Mouse (Mus musculus): Measurements from ENCODE around the gene Muc20. TPM values are rescaled to one million over a fixed set of nuclear protein-coding genes. Genes with fewer than 3 reads are reported as not detected.

The Muc20 gene
- polyA plus RNA-seq (2014; fragmentation: Nextera tagmentation; extraction: Ambion mirVana) = not detected in 2 replicates

DNA sequence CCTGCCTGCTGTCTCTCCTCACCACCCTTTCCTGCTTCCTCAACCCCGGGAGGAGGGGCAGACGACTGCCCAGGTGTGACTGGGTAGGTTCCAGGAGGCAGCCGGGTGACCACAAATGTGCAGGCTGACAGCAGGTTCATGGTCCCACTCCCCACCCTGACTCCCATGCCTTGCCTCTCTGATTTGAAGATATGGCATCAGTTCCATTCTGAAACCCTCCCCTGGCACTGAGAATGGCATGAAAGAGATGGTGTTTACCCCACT is at the start of gene Muc20:
TSS of gene Muc20 (minus strand) at position 10 of the 264 bp plus-strand sequence.
- no peaks in the 10 kb centered on the region for H3K9me3 ChIP-seq (ENCODE audit: control insufficient read depth, low read length)
- H3K27me3 ChIP-seq (ENCODE audit: control insufficient read depth, insufficient read depth, low read length) = no peaks in the 10 kb centered on the region
- H3K9ac ChIP-seq (replicated peaks; ENCODE audit: low read length) = no peak within 1 kb of the TSS
- ATAC-seq (ENCODE audit: low FRiP score, low TSS enrichment) = no peak
- no peak within 1 kb of the TSS for H3K4me3 ChIP-seq (replicated peaks; ENCODE audit: low read depth, low read length)
- H3K4me1 ChIP-seq (ENCODE audit: control insufficient read depth, insufficient read depth, low read length) = no peaks in the 10 kb centered on the region
- no peak for DNase-seq
- no peaks in the 10 kb centered on the region for H3K36me3 ChIP-seq (ENCODE audit: control insufficient read depth, insufficient read depth, low read length)
- 84% methylated on average over 3 of the region's 3 CpGs for WGBS
- H3K4me2 ChIP-seq (ENCODE audit: low read length) = no peak within 1 kb of the TSS
- H3K27ac ChIP-seq (replicated peaks; ENCODE audit: low read depth, low read length) = no peak within 1 kb of the TSS

DNA sequence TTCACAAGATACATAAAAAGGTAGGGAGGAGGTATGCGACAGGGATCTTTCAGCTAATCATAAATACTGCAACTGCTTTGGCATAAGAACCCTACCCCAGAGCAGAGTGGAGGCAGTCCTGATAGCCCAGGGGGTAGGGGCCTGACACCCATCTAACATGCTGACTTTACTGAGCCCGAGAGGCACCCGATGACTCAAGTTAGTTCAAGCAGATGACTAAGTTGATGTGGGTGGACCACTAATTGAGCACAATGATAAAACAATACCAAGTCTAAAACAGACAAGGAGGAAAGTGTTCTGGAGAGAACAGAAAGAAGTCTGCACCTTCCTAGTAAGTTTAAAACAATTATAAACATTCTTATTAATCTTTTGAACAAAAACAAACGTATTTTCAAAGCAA is 34.3 kb upstream of the Muc20 start:
- peaks cover 76% of the 10 kb centered on the region for H3K36me3 ChIP-seq (ENCODE audit: control insufficient read depth, insufficient read depth, low read length)

DNA sequence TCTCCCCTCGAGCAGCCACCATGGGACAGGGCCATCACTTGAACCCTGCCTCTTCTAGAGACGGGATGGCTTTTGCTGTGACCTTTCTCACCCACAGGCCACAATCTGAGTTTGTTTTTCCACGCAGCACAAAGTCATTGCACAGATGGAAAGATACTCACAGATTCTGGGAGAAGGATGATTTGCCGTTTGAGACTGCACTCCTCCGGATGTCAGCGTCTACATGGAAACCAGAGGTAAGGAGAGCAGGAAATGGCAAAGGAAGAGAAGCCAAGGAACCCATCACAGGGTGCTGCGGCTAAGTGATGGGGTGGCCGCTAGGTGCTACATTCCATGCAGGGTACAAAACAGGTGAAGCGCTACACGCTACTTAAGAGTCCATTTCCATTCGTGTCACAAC is 31.9 kb upstream of the Muc20 start:
- no peaks in the 10 kb centered on the region for H3K4me1 ChIP-seq (ENCODE audit: control insufficient read depth, insufficient read depth, low read length)
- WGBS = 93% methylated on average over 11 of the region's 11 CpGs
- no peak overlapping the region for H3K4me3 ChIP-seq (replicated peaks; ENCODE audit: low read depth, low read length)
- H3K27me3 ChIP-seq (ENCODE audit: control insufficient read depth, insufficient read depth, low read length) = no peaks in the 10 kb centered on the region
- H3K36me3 ChIP-seq (ENCODE audit: control insufficient read depth, insufficient read depth, low read length) = peaks cover 78% of the 10 kb centered on the region
- DNase-seq (no peak), ATAC-seq (ENCODE audit: low FRiP score, low TSS enrichment) (no peak)
- H3K4me2 ChIP-seq (ENCODE audit: low read length) = no peak overlapping the region
- H3K27ac ChIP-seq (replicated peaks; ENCODE audit: low read depth, low read length) = no peak overlapping the region
- H3K9me3 ChIP-seq (ENCODE audit: control insufficient read depth, low read length) = no peaks in the 10 kb centered on the region
- no peak overlapping the region for H3K9ac ChIP-seq (replicated peaks; ENCODE audit: low read length)

More for the DNA sequence above, 34.3 kb upstream of the Muc20 start:
- ATAC-seq (ENCODE audit: low FRiP score, low TSS enrichment) = no peak
- Histone ChIP-seq H3K4me2 (ENCODE audit: low read length) (no peak overlapping the region), H3K9me3 (ENCODE audit: control insufficient read depth, low read length) (no peaks in the 10 kb centered on the region), H3K27me3 (ENCODE audit: control insufficient read depth, insufficient read depth, low read length) (no peaks in the 10 kb centered on the region), H3K27ac (replicated peaks; ENCODE audit: low read depth, low read length) (no peak overlapping the region), H3K4me3 (replicated peaks; ENCODE audit: low read depth, low read length) (no peak overlapping the region), H3K9ac (replicated peaks; ENCODE audit: low read length) (no peak overlapping the region), H3K4me1 (ENCODE audit: control insufficient read depth, insufficient read depth, low read length) (no peaks in the 10 kb centered on the region)
- DNase-seq = no peak
- WGBS = 88% methylated on average over 4 of the region's 4 CpGs

GRCm38 (mm10) chr16:32826521-32826920 is 29.3 kb upstream of the Muc20 start:
- Histone ChIP-seq H3K4me1 (ENCODE audit: control insufficient read depth, insufficient read depth, low read length) (no peaks in the 10 kb centered on the region), H3K27me3 (ENCODE audit: control insufficient read depth, insufficient read depth, low read length) (no peaks in the 10 kb centered on the region), H3K9me3 (ENCODE audit: control insufficient read depth, low read length) (no peaks in the 10 kb centered on the region), H3K9ac (replicated peaks; ENCODE audit: low read length) (no peak overlapping the region), H3K36me3 (ENCODE audit: control insufficient read depth, insufficient read depth, low read length) (peaks cover 84% of the 10 kb centered on the region), H3K4me2 (ENCODE audit: low read length) (no peak overlapping the region), H3K4me3 (replicated peaks; ENCODE audit: low read depth, low read length) (no peak overlapping the region), H3K27ac (replicated peaks; ENCODE audit: low read depth, low read length) (no peak overlapping the region)
- ATAC-seq (ENCODE audit: low FRiP score, low TSS enrichment) (no peak), DNase-seq (no peak)
- WGBS = 97% methylated on average over 11 of the region's 11 CpGs

GRCm38 (mm10) chr16:32825380-32825779 is 28.1 kb upstream of the Muc20 start:
- peaks cover 87% of the 10 kb centered on the region for H3K36me3 ChIP-seq (ENCODE audit: control insufficient read depth, insufficient read depth, low read length)

GRCm38 (mm10) chr16:32824061-32824460 is 26.8 kb upstream of the Muc20 start:
- peaks cover 78% of the 10 kb centered on the region for H3K36me3 ChIP-seq (ENCODE audit: control insufficient read depth, insufficient read depth, low read length)

More at GRCm38 (mm10) chr16:32825380-32825779, 28.1 kb upstream of the Muc20 start:
- no peak overlapping the region for H3K9ac ChIP-seq (replicated peaks; ENCODE audit: low read length)
- no peak overlapping the region for H3K27ac ChIP-seq (replicated peaks; ENCODE audit: low read depth, low read length)
- no peak overlapping the region for H3K4me3 ChIP-seq (replicated peaks; ENCODE audit: low read depth, low read length)
- no peak for ATAC-seq (ENCODE audit: low FRiP score, low TSS enrichment)
- H3K4me1 ChIP-seq (ENCODE audit: control insufficient read depth, insufficient read depth, low read length) = no peaks in the 10 kb centered on the region
- DNase-seq = no peak
- no peaks in the 10 kb centered on the region for H3K9me3 ChIP-seq (ENCODE audit: control insufficient read depth, low read length)
- H3K27me3 ChIP-seq (ENCODE audit: control insufficient read depth, insufficient read depth, low read length) = no peaks in the 10 kb centered on the region
- H3K4me2 ChIP-seq (ENCODE audit: low read length) = no peak overlapping the region
- 87% methylated on average over 12 of the region's 12 CpGs for WGBS

DNA sequence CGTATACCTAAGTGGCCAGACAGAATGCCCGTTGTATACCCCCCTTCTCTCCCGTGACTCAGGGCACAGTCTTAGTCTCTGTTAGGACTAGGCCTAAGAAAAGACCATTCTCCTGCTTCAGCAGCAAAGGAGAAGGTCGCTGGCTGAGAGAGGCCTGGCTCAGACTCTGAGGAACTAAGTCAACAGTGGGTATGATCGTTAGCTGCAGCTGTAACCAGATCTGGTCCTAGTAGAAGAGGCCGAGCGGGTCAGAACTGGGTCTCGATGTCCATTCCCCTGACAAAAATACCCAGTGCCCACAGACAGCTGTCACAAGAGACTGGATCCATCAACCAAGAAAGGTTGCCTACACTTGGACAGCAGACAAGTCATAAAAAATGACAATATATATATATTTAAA is 26.3 kb upstream of the Muc20 start:
- Histone ChIP-seq H3K9ac (replicated peaks; ENCODE audit: low read length) (no peak overlapping the region), H3K27me3 (ENCODE audit: control insufficient read depth, insufficient read depth, low read length) (no peaks in the 10 kb centered on the region), H3K4me2 (ENCODE audit: low read length) (no peak overlapping the region), H3K27ac (replicated peaks; ENCODE audit: low read depth, low read length) (no peak overlapping the region), H3K4me3 (replicated peaks; ENCODE audit: low read depth, low read length) (no peak overlapping the region), H3K9me3 (ENCODE audit: control insufficient read depth, low read length) (no peaks in the 10 kb centered on the region), H3K36me3 (ENCODE audit: control insufficient read depth, insufficient read depth, low read length) (peaks cover 73% of the 10 kb centered on the region), H3K4me1 (ENCODE audit: control insufficient read depth, insufficient read depth, low read length) (no peaks in the 10 kb centered on the region)
- ATAC-seq (ENCODE audit: low FRiP score, low TSS enrichment) = no peak
- WGBS = 96% methylated on average over 8 of the region's 8 CpGs
- no peak for DNase-seq

More at GRCm38 (mm10) chr16:32824061-32824460, 26.8 kb upstream of the Muc20 start:
- DNase-seq (no peak), ATAC-seq (ENCODE audit: low FRiP score, low TSS enrichment) (no peak)
- WGBS = 97% methylated on average over 13 of the region's 13 CpGs
- Histone ChIP-seq H3K4me2 (ENCODE audit: low read length) (no peak overlapping the region), H3K9me3 (ENCODE audit: control insufficient read depth, low read length) (no peaks in the 10 kb centered on the region), H3K9ac (replicated peaks; ENCODE audit: low read length) (no peak overlapping the region), H3K27me3 (ENCODE audit: control insufficient read depth, insufficient read depth, low read length) (no peaks in the 10 kb centered on the region), H3K27ac (replicated peaks; ENCODE audit: low read depth, low read length) (no peak overlapping the region), H3K4me3 (replicated peaks; ENCODE audit: low read depth, low read length) (no peak overlapping the region), H3K4me1 (ENCODE audit: control insufficient read depth, insufficient read depth, low read length) (no peaks in the 10 kb centered on the region)

DNA sequence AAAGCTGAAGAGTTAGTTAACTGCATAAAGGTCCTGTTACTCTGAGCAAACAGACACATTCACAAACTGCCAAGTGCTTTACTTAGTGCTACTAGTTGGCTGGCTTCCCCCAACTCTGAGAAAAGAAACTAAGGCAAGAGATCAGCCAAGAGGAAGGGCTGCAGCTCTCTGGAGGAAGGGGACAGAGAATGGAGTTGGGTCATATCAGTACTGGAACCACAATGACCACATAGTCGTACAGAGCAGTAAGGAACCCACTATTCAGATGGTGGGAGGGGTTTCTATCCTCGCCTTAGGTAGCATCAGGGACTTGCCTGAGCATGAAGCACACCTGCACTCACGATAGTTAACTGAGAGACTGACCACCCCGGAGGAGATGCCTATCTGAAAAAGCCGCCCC is 25.6 kb upstream of the Muc20 start:
- H3K36me3 ChIP-seq (ENCODE audit: control insufficient read depth, insufficient read depth, low read length) = peaks cover 68% of the 10 kb centered on the region
- WGBS = 86% methylated on average over 5 of the region's 5 CpGs
- no peaks in the 10 kb centered on the region for H3K9me3 ChIP-seq (ENCODE audit: control insufficient read depth, low read length)
- H3K4me3 ChIP-seq (replicated peaks; ENCODE audit: low read depth, low read length) = no peak overlapping the region
- no peaks in the 10 kb centered on the region for H3K27me3 ChIP-seq (ENCODE audit: control insufficient read depth, insufficient read depth, low read length)
- no peak overlapping the region for H3K4me2 ChIP-seq (ENCODE audit: low read length)
- DNase-seq = no peak
- H3K27ac ChIP-seq (replicated peaks; ENCODE audit: low read depth, low read length) = no peak overlapping the region
- no peak overlapping the region for H3K9ac ChIP-seq (replicated peaks; ENCODE audit: low read length)
- H3K4me1 ChIP-seq (ENCODE audit: control insufficient read depth, insufficient read depth, low read length) = no peaks in the 10 kb centered on the region
- no peak for ATAC-seq (ENCODE audit: low FRiP score, low TSS enrichment)

DNA sequence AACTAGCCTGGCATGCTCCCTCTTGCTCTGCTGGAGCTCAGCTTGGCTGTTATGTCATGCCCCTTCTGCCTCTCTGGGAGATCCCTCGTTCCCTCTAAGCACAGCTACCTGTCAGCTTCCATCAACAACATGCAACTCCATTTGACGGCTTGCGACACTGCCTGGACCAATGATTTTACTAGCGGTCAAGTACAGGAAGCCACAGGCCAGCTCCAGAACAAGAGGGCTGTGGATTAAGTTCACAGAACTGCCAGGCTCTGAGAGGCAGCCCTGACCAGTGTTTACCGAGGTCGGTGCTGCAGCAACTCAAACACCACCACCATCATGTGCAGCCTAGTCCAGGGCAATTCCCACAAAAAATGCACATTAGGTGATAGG is 25.2 kb upstream of the Muc20 start:
- no peaks in the 10 kb centered on the region for H3K9me3 ChIP-seq (ENCODE audit: control insufficient read depth, low read length)
- WGBS = 92% methylated on average over 6 of the region's 6 CpGs
- no peaks in the 10 kb centered on the region for H3K4me1 ChIP-seq (ENCODE audit: control insufficient read depth, insufficient read depth, low read length)
- H3K4me2 ChIP-seq (ENCODE audit: low read length) = no peak overlapping the region
- no peak overlapping the region for H3K9ac ChIP-seq (replicated peaks; ENCODE audit: low read length)
- H3K27me3 ChIP-seq (ENCODE audit: control insufficient read depth, insufficient read depth, low read length) = no peaks in the 10 kb centered on the region
- no peak overlapping the region for H3K4me3 ChIP-seq (replicated peaks; ENCODE audit: low read depth, low read length)
- no peak for ATAC-seq (ENCODE audit: low FRiP score, low TSS enrichment)
- DNase-seq = no peak
- H3K36me3 ChIP-seq (ENCODE audit: control insufficient read depth, insufficient read depth, low read length) = peaks cover 64% of the 10 kb centered on the region
- no peak overlapping the region for H3K27ac ChIP-seq (replicated peaks; ENCODE audit: low read depth, low read length)

Measured in midbrain, embryonic 14.5 days (tissue).